12 mouse cellular contexts compared by ENCODE assay signal in the genomic region with DNA sequence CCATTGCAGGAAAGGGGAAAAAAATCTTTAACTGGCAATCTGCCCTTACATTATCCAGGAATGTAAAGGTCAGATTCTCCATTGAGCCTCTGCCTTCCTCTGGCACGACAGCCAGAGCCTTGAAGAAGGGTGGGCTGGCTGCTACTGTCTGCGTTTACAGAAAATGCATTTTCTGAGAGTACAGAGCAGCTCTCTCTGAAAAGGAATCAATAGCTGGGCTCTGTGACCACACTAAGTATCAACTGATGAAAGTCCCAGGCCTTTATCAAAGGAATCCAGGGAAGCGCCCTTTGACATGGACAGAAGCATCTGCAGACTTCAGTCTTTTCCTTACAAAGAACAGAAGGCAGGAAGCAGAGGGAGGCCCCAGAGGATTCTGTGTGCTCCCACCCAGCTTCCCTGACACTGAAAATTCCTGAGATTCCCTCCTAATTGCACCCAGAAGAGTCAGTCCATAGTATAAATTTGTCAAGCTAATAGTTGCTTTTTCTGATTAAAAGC.
DNase-seq lines count a peak whose midpoint lies in the region; ATAC-seq and TF ChIP-seq lines count a peak whose summit lies in the region.
"Had no signal": no experiment of that assay in that cellular context is flagged by ENCODE, and none has a peak within 500 bp of the region (broad histone marks: within the 10 kb centered on the region; RNA-seq: fewer than 3 reads in every experiment).

No protein-coding gene starts in this region.

- no peak for TF ChIP-seq CTCF in intestine, postnatal 0 days (IDR thresholded peaks at IDR 0.05; ENCODE audit: low read depth)

- no peaks in the 10 kb centered on the region for H3K9me3 ChIP-seq in intestine, embryonic 14.5 days (ENCODE audit: control insufficient read depth, low read length)
- H3K9me3 ChIP-seq in intestine, postnatal 0 days (ENCODE audit: control insufficient read depth) = no peaks in the 10 kb centered on the region
- no peaks in the 10 kb centered on the region; the same call in 1 of the 2 replicates for H3K9me3 ChIP-seq in kidney, embryonic 16.5 days (ENCODE audit: low read length)
- H3K9me3 ChIP-seq in forebrain, embryonic 15.5 days = no peaks in the 10 kb centered on the region
- H3K9me3 ChIP-seq: liver, embryonic 12.5 days had no signal

- H3K4me2 ChIP-seq in intestine, embryonic 14.5 days (ENCODE audit: low read length) = no peak overlapping the region
- H3K4me2 ChIP-seq in intestine, postnatal 0 days (replicated peaks; ENCODE audit: low read depth) = no peak overlapping the region
- no peak overlapping the region for H3K4me2 ChIP-seq in kidney, embryonic 16.5 days (replicated peaks; ENCODE audit: low read depth, low read length)
- H3K4me2 ChIP-seq in forebrain, embryonic 15.5 days (replicated peaks) = no peak overlapping the region
- H3K4me2 ChIP-seq: liver, embryonic 12.5 days had no signal

- peak overlapping the region; percentile 47; the same call in 1 of the 2 replicates for H3K27ac ChIP-seq in intestine, embryonic 14.5 days (ENCODE audit: low read depth)
- H3K27ac ChIP-seq in intestine, postnatal 0 days (ENCODE audit: low read depth, low read length) = no peak overlapping the region
- peak overlapping the region; percentile 67; the same call in 1 of the 2 replicates for H3K27ac ChIP-seq in kidney, embryonic 16.5 days (ENCODE audit: low read length)
- no peak overlapping the region for H3K27ac ChIP-seq in forebrain, embryonic 15.5 days (replicated peaks)
- H3K27ac ChIP-seq: liver, embryonic 12.5 days had no signal

- peaks cover 18% of the 10 kb centered on the region; the same call in 1 of the 2 replicates for H3K4me1 ChIP-seq in intestine, embryonic 14.5 days (replicated peaks; ENCODE audit: control insufficient read depth, insufficient read depth, low read length)
- H3K4me1 ChIP-seq in intestine, postnatal 0 days (replicated peaks; ENCODE audit: control insufficient read depth, insufficient read depth, low read length) = no peaks in the 10 kb centered on the region
- peaks cover 19% of the 10 kb centered on the region for H3K4me1 ChIP-seq in kidney, embryonic 16.5 days (ENCODE audit: insufficient read depth, low read length)
- peaks cover 3% of the 10 kb centered on the region; the same call in 1 of the 2 replicates for H3K4me1 ChIP-seq in forebrain, embryonic 15.5 days

- no peak overlapping the region for H3K9ac ChIP-seq in intestine, embryonic 14.5 days (ENCODE audit: low read length)
- no peak overlapping the region for H3K9ac ChIP-seq in intestine, postnatal 0 days (ENCODE audit: low read depth, low read length)
- no peak overlapping the region for H3K9ac ChIP-seq in kidney, embryonic 16.5 days (replicated peaks; ENCODE audit: low read length)
- H3K9ac ChIP-seq in forebrain, embryonic 15.5 days (replicated peaks) = no peak overlapping the region
- H3K9ac ChIP-seq: forebrain, postnatal 0 days; liver, embryonic 12.5 days had no signal

- H3K36me3 ChIP-seq in intestine, embryonic 14.5 days (ENCODE audit: control insufficient read depth, insufficient read depth, low read length) = no peaks in the 10 kb centered on the region
- no peaks in the 10 kb centered on the region for H3K36me3 ChIP-seq in intestine, postnatal 0 days (ENCODE audit: control insufficient read depth, insufficient read depth)
- H3K36me3 ChIP-seq in kidney, embryonic 16.5 days (ENCODE audit: insufficient read depth, low read length) = no peaks in the 10 kb centered on the region
- no peaks in the 10 kb centered on the region for H3K36me3 ChIP-seq in forebrain, embryonic 15.5 days
- H3K36me3 ChIP-seq: liver, embryonic 12.5 days had no signal

- H3K4me3 ChIP-seq in intestine, embryonic 14.5 days (ENCODE audit: low read depth, low read length) = no peak overlapping the region
- H3K4me3 ChIP-seq in intestine, postnatal 0 days (ENCODE audit: low read depth, low read length) = no peak overlapping the region
- H3K4me3 ChIP-seq in kidney, embryonic 16.5 days (ENCODE audit: low read length) = no peak overlapping the region
- H3K4me3 ChIP-seq in forebrain, embryonic 15.5 days = no peak overlapping the region
- H3K4me3 ChIP-seq: liver, embryonic 12.5 days had no signal

- DNase-seq in intestine, embryonic 14.5 days (ENCODE audit: low spot score) = no peak
- DNase-seq in R1 (ENCODE audit: low read depth, low spot score) = peak; percentile 34
- DNase-seq in embryo, embryonic 9.5 days (ENCODE audit: extremely low spot score) = peak; percentile 48
- DNase-seq in cerebellum, adult 9-11 months = no peak
- DNase-seq: cerebellum, adult 9-10 months; forebrain, postnatal 0 days; thymus, postnatal 25 days had no signal

- ATAC-seq in intestine, embryonic 14.5 days (replicated peaks; ENCODE audit: low FRiP score, low TSS enrichment, low read depth) = no peak
- no peak for ATAC-seq in intestine, postnatal 0 days
- ATAC-seq in kidney, embryonic 16.5 days (ENCODE audit: low FRiP score, low TSS enrichment) = no peak
- ATAC-seq in cerebellum, adult (ENCODE audit: insufficient number of reproducible peaks, low FRiP score, low TSS enrichment) = no peak
- ATAC-seq in forebrain, embryonic 15.5 days (replicated peaks) = no peak
- ATAC-seq: forebrain, postnatal 0 days; liver, embryonic 12.5 days had no signal

- H3K27me3 ChIP-seq in intestine, embryonic 14.5 days (replicated peaks; ENCODE audit: control insufficient read depth, insufficient read depth, low read length) = no peaks in the 10 kb centered on the region
- H3K27me3 ChIP-seq in intestine, postnatal 0 days (replicated peaks; ENCODE audit: control insufficient read depth, insufficient read depth, low read length) = no peaks in the 10 kb centered on the region
- H3K27me3 ChIP-seq in kidney, embryonic 16.5 days (ENCODE audit: insufficient read depth, low read length) = no peaks in the 10 kb centered on the region
- H3K27me3 ChIP-seq in forebrain, embryonic 15.5 days = no peaks in the 10 kb centered on the region
- H3K27me3 ChIP-seq: liver, embryonic 12.5 days had no signal

- WGBS in intestine, embryonic 14.5 days = 23% methylated on average over 3 of the region's 3 CpGs
- WGBS in intestine, postnatal 0 days = 38% methylated on average over 3 of the region's 3 CpGs
- 34% methylated on average over 3 of the region's 3 CpGs for WGBS in kidney, embryonic 16.5 days
- WGBS in forebrain, embryonic 15.5 days = 31% methylated on average over 3 of the region's 3 CpGs

Comparison
In these comparisons a context has a peak if more than half of its experiments do, and no peak if none do; other contexts are left out.
1. H3K27ac ChIP-seq: peak in intestine, embryonic 14.5 days (single experiment) and kidney, embryonic 16.5 days (single experiment); none in intestine, postnatal 0 days (single experiment) and forebrain, embryonic 15.5 days (single experiment).
2. DNase-seq: peak in R1 (single experiment) and embryo, embryonic 9.5 days (single experiment); none in intestine, embryonic 14.5 days (single experiment) and cerebellum, adult 9-11 months (single experiment).